Mouse (Mus musculus) natural killer cell, adult 2 months (primary cell): ENCODE results near the gene Slc16a14.

Source experiments
- DNase-seq, 2 experiments: peaks; one replicate each; pipeline ENCODE4 v3.0.0; 2022; ENCODE audit warnings: low spot score in 2 of 2

The Slc16a14 gene

DNA sequence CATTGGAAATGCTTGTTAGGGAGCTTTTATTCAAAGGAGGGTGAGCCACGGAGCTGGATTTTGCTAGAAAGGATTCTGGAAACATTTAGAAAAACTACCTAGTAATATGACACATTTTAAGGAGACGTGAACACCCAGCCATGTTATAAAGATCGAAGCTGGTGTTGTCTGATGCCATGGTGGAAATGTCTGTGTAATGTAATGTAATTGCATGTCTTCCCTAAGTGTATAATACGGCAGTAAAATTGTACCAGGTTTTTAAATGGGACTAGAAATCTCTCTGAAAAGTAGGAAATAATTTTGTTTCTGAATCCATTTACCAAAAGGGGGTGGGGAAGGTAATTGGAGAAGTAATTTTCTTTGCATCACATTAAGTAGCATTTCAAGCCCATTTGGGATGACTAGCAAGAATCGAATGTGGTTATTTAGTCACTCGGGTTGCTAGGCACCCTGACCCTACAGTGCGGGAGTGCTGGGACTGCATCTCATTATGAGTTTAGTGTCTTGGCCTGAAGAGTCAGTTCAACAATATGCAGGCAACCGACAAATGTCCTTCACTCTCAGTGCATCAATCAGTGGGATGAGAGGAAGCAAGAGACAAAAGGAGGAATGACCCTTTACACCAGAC, 24.6 kb downstream of the Slc16a14 start:
- no peak for DNase-seq

DNA sequence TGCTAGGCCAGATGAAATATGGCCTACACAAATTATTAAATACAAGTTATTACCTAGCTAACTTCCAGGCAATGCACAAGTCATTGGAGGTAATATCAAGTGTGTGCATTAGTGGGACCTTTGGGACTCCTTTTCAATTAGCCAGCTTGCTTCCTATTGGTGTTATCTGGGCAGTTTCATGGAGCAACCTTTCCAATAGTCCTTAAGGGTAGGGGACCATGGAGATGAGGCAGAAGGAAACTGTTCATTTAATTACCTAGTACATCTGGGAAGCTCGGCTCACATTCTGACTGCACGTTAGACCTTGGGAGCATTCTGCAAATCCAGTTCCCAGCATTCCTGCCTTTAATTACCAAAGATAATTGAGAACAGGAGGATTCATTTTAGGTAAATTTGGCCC, 30.5 kb downstream of the Slc16a14 start:
- DNase-seq, result no peak

DNA sequence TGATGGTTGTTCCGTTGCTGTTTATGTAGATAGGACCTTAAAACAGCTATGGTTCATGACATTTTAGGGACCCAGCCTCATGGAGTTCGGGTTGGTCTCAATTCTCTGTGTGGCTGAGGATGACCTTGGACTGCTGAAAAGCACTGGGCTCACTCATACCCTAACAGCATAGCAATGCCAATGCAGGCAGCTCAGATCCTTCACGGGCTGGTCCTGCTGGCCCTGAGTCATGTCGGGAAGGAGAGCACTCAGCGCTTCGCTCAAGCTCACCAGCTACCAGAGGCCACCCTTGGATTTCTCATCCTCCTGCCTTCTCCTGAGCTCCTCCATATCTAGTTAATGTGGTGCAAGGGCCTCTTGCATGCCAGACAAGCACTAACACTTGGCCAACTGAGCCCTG, 35.8 kb downstream of the Slc16a14 start:
- no peak for DNase-seq

DNA sequence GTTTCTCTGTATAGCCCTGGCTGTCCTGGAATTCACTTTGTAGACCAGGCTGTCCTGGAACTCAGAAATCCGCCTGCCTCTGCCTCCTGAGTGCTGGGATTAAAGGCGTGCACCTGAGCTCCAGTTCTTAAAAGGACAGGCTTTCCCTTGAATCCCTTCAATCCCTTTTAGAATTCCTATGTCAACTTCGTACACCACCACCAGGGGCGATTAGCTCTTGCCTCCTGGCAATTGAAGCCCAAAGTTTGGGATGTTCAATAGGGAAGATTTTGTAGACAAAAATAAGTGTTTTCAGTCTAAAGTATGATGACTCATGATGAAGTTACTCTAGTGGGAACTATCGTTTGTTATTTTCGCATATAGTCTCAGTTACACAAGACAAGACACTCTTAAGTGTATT, 37.6 kb downstream of the Slc16a14 start:
- DNase-seq, result no peak

DNA sequence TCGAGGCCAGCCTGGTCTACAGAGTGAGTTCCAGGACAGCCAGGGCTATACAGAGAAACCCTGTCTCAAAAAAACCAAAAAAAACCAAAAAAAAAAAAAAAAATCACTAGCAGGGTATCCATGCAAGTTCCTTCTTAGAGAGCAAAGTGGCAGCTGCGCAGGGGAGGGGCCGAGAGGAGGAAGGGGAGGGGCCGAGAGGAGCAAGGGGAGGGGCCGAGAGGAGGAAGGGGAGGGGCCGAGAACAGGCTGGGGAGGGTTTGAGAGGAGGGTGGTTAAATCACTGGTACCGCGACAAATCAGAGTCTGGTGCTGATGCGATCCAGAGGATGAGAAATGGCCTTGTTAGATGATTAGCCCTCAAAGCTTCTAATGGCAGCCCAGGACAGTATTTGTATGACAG, 43.2 kb downstream of the Slc16a14 start:
- DNase-seq, result no peak

DNA sequence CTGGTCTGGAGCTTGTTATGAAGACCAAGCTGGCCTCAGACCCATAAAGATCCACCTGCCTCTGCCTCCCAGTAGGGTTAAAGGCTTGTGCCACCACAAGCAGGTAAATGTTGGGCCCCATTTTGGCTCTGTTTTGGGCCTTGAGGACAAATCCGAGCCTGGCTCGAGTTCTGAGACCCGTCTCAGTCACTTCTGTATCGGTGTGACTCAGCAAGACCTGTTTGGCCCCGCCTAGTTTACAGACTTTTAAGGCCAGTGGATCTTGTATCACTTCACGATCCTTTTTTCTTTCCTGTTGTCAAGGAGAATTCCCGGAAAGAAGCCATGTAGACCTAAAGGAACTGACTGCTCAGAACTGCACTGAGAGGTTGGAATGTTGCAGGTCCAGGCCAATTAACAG, 44.4 kb downstream of the Slc16a14 start:
- DNase-seq, result no peak

DNA sequence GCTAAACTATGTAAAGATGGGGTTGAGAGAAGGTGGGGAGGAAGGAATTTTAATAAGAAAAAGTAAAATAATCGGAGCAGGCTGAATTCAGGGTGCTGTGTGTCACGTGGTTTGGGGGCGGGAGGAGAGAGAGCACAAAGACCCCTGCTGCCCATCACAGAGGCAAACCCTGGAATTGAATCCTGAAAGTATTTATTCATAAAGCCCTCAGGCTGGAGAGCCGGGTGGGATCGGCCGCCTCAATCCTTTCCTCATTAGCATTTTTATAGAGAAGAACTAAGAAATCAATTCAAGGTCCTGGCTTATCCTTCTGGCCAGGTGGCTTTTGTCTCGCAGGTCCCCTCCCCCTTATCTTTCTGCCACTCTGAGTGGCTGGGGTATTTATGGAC, 44.9 kb downstream of the Slc16a14 start:
- no peak for DNase-seq

DNA sequence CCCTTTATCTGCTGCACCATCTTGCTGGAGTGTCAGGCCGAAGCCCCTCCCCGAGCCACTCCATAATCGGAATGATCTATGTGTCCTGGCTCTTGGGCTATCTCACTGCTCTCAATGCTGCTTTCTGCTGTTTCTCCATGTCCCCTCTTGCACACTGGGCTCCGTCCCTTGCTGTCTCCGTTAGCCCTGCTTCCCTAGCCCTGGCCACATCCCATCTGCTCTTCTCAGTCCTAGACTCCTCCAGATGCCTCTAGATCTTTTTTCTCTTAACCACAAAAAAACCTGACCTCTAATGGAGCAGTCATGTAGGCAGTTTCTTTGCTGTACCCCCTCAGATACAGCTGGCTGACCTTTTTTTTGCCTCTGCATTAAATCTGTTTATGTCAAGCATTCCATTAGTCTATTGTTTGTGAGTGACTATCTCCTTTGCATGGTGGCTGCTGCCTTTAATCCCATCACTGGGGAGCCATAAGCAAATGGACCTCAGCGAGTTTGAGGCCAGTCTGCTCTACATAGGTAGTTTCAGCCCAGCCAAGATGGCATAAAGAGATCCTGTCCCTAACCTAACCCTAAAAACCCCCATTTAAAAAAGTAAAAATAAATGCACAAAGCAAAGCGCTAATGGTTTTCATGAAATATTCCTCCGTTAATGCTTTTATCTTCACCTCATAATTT, 45.5 kb downstream of the Slc16a14 start:
- no peak for DNase-seq

DNA sequence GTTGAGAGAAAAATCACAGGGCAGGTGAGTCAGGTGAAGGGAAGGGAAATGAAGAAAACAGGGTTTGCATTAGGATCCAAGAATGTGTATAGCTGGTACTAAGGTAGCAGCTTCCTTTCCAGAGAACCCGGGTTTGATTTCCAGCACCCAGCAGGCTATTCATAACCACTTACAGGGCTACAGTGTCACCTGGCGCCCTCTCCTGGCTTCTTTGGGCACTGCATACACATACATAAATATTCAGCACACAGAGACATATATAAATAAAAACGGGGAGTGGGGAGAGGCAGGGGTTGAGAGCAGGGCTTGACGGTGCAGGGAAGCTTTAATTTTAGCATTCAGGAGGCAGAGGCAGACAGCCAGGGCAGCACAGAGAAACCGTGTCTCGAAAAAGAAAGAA, 49.0 kb downstream of the Slc16a14 start:
- peak in 1 of 2 experiments; percentile 3 for DNase-seq

DNA sequence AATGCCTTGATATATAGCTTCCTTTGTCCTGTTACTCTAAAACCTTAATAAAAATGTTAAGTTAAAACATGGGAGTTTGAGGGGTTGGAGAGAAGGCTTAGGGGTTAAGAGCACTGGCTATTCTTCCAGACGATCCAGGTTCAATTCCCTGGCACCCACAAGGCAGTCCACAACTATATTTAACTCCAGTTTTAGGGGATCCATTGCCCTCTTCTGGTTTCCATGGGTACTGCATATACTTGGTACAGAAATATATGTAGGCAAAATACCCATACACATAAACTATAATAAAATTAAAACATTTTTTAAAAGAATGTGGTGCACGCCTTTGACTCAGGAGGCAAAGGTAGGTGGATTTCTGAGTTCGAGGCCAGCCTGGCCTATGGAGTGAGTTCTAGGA, 49.8 kb downstream of the Slc16a14 start:
- DNase-seq, result no peak

DNA sequence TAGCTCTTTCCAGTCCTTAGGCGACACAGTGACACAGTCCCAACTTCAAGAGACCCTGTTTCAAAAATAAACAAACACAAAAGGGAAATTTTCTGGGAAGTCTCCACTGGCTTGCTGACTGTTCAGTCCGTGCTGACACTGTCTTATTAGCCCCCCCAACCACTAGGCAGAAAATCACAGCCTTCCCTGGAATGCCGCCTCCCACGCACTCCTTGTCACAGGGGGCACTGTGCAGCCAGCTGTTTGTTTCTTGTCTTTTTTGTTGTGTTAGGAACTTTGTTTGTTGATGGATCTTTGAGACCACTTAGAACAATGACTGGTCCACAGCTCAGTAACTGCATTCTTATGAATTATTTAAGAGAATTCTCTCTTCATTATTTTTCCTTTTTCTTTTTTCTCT, 51.0 kb downstream of the Slc16a14 start:
- no peak for DNase-seq

DNA sequence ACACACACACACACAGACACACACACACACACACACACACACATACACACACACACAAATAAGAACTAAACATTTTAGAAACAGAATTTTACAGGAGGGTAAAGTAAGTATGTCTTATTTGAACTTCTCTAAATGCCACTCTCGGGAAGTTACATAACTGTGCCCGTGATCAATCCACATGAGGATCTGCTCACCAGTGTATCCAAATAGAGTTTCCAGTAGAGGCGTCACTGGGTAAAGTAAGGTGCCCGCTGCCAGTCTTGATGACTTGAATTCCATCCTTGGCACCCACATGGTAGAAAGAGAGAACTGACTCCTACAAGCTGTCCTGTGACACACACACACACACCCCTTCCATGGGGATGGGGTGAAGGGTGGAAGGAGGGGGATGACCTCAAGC, 52.0 kb downstream of the Slc16a14 start:
- no peak for DNase-seq

DNA sequence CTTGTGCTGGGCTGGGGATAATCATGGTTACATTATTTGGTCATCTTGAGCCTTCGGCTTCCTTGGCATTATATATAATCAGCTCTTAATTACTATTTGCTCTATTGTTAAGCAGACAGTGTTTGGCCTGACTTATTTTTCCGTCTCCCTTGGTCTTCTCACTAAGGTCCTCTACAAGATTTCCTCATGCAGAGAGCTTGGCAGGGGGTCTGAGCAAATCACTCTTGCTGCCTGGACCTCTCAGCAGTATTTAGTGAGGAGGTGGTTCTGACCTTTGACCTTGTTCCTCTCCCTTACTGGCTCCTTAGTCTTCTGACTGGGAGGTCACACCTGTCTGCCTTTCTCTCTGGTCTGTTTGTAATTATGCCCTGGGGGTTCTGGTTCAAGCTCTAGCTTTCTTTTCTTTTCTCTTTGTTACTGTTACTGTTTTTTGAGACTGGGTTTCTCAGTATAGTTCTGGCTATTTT, 52.8 kb downstream of the Slc16a14 start:
- no peak for DNase-seq

DNA sequence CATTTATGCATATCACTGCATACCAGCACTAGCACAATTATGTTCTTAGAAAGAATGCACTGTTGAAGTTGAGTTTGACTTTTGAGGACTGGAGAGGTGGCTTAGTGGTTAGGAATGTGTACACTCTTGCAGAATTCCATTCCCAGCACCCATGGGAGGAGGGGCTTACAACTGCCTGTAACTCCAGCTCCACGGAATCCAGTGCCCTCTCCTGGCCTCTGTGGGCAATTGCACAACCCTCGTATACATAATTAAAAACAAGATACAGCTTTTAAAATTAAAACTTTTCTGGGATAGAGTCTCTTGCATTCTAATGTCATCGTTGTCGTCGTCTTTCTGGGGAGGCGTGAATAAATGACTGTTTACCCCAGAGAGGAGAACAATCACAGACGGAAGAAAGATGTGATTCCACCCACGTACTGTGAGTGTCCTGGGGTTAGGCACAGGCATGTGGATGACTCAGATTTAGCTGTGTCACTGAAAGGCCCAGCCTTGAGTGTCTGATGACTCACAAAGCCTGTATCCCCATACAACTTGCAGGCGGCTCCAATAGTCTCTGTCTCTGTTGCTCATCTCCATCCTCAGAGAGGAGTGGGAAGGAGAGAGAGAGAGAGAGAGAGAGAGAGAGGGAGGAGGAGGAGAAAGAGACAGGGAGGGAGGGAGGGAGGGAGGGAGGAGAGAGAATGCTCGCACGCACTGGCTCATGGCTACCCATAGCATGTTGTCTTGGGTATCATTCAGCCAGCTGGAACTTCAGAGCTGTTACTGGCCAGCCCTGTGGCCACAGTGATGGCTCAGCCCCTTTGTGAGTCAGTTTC, 53.5 kb downstream of the Slc16a14 start:
- DNase-seq, result no peak

DNA sequence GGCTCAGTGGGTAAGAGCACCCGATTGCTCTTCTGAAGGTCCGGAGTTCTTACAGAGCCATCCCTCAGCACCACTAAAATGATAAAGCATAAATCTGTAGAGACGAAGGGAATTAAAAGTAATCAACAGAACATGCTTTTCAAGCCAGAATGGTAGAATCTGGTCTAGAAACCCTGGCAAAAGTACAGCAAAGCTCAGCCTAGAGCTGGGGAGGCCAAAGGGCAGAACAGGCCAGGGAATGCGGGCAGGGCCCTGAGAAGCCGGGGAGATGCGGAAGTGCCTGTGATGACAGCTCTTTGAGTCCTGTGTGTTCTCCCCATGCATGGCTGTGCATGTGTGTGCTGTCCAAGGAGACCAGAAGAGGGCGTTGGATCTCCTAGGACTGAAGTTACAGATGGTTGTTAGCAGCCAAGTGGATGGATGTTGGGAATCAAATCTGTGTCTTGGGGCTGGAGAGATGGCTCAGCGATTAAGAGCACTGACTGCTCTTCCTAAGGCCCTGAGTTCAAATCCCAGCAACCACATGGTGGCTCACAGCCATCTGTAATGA, 55.3 kb downstream of the Slc16a14 start:
- DNase-seq, result no peak

DNA sequence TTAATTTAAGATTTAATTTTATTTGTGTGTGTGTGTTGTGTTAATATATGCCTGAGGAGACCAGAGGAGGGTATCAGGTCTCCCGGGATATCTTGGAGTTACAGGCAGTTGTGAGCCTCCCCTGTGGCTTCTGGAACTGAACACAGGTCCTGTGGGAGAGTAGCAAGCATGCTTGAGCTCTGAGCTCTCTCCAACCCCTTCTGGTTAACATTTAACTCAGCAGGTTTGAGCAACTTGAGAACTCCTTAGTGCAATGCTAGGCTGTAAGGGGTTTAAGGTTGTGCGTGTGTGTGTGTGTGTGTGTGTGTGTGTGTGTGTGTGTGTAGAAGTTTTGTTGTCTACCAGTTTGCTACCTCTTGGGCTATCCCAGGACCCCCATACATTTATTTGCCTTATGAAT, 57.3 kb downstream of the Slc16a14 start:
- DNase-seq, result no peak

DNA sequence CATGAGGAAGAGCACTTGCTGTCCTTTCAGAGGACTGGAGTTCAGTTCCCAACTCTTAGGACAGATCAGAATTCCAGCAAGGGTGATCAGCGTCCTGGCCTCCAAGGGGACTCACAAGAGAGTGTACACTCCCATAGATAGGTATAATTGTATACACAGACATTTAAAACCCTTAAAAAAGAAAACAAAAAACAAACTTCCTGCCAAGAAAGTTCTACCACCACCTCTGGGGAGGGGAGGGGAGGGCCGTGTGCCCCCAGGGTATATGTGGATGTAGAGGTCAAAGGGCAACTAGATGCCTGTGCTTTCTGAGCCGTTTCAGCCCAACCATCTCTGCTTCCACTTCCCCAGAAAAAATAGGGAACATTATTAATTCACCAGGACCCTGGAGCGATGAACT, 62.0 kb downstream of the Slc16a14 start:
- no peak for DNase-seq

DNA sequence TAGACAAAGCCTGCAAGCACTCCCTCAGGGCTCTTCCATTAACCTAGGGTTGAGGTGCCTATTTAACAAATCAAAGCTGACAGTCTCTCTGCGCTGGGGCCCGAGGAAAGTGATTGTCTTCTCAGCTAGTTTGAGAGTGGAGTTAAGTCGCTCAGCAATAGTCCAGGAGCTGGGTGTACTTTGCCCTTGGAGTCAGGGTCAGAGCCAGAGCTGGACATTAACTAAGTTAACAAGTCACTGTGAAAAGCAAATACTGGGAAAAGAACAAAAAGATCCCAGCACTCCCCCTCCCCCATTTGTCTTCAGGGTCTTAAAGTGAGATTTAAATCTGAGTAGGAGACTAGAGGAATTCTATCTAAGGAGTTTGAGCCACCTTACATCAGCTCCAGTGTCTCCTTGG, 62.8 kb downstream of the Slc16a14 start:
- DNase-seq, result no peak

DNA sequence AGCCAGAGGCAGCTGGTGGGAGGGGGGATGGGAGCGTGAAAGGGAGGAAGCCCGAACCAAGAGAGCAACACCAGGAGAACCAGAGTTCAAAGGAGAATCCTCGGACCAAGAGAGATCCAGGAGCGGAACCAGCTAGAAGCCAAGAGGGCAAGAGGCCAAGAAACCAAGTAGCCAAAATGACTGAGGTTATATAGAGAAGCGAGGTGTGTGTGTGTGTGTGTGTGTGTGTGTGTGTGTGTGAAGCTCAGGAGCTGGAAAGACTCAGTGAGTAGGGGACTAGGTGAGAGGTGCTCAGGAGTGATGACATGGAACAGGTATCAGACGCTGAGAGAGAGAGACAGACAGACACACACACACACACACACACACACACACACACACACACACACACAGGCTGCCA, 63.8 kb downstream of the Slc16a14 start:
- DNase-seq, result no peak

DNA sequence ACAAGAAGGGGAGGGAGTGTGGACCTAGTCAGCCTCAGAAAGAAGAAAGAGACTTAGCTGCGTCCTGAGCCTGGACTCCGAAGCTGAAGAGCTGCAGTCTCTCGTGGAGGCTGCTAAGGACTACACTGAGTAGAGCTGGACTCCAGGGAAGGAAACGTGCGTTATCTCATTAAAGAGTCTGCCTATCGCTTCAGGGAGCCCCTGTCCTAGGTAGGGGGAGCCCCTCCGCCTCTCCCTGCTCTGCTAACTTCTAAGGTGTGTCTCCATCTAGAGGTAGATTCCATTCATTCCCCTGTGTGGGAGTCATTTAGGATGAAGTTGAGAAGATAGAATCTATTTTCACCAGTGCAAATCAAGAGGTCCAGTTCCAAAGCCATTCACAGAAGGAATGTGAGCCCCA, 65.4 kb downstream of the Slc16a14 start:
- DNase-seq, result no peak

DNA sequence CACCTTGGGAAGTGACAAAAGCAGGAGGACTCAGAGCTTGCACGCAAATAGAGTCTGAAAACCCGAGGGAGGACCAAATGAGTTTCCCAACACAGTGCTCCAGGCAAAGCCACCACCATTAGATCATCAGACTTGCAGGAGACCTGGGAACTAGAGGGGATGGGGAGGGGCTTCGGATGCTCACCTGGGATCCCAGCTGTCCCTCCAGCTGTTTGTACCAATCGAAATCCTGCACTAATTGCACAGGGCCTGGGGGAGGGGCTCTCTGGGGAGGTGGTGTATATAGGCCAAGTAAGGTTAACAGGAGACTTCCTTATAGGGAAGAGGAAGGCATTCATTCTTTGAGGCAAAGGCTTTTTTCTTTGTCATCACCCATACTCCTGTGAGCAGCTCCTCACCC, 66.1 kb downstream of the Slc16a14 start:
- DNase-seq, result no peak

DNA sequence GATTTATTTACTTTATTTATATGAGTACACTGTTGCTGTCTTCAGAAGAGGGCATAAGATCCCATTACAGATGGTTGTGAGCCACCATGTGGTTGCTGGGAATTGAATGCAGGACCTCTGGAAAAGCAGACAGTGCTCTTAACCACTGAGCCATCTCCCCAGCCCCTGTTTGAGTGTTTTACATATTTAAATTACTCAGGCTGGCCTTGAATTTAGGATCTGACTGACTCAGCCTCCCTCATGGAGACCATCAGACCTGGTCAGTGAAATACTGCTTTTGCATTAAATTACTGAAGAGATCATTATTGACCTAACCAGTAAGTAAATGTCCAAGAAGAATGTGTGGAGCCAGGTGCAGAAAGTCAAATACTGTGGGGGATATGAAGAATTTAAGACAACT, 66.6 kb downstream of the Slc16a14 start:
- no peak for DNase-seq
